Mouse (Mus musculus) midbrain, embryonic 14.5 days (tissue): ENCODE data around the gene Tanc1. TPM values are rescaled to one million over a fixed set of nuclear protein-coding genes. Genes with fewer than 3 reads are reported as not detected.

Source experiments
- ATAC-seq: fragments of 200-750 bp; cut with Nextera tagmentation; 2 replicates; pipeline ENCODE4 v1.8.0; 2017; ENCODE audit warnings: moderate number of reproducible peaks, moderate library complexity; ENCODE audit not compliant: low FRiP score, low TSS enrichment
- DNase-seq: peaks from one replicate; pipeline ENCODE4 v3.0.0-alpha.2; 2015
- H3K27ac ChIP-seq: fragments of 300-500 bp; sonication (generic); replicated peaks from 2 replicates; pipeline ENCODE4 v1.5.1; 2014; ENCODE audit warnings: mild to moderate bottlenecking, low read depth, low read length, moderate library complexity
- H3K27me3 ChIP-seq: fragments of 300-500 bp; sonication (generic); 2 replicates; pipeline ENCODE4 v1.6.1; 2014; ENCODE audit warnings: low read length, control low read depth, mixed read lengths; ENCODE audit not compliant: control insufficient read depth, insufficient read depth
- H3K36me3 ChIP-seq: fragments of 300-500 bp; sonication (generic); 2 replicates; pipeline ENCODE4 v1.6.1; 2014; ENCODE audit warnings: low read length, control low read depth; ENCODE audit not compliant: control insufficient read depth, insufficient read depth
- H3K4me1 ChIP-seq: fragments of 300-500 bp; sonication (generic); 2 replicates; pipeline ENCODE4 v1.6.1; 2014; ENCODE audit warnings: mild to moderate bottlenecking, antibody characterized with exemption, low read length, control low read depth; ENCODE audit not compliant: control insufficient read depth, insufficient read depth
- H3K4me2 ChIP-seq: fragments of 300-500 bp; sonication (generic); 2 replicates; pipeline ENCODE4 v1.6.1; 2014; ENCODE audit warnings: mild to moderate bottlenecking, low read length, moderate library complexity
- H3K4me3 ChIP-seq: fragments of 300-500 bp; sonication (generic); replicated peaks from 2 replicates; pipeline ENCODE4 v1.5.1; 2014; ENCODE audit warnings: low read depth, low read length
- H3K9ac ChIP-seq: fragments of 300-500 bp; sonication (generic); replicated peaks from 2 replicates; pipeline ENCODE4 v1.6.1; 2014; ENCODE audit warnings: mild to moderate bottlenecking, low read length, moderate library complexity
- H3K9me3 ChIP-seq: fragments of 300-500 bp; sonication (generic); 2 replicates; pipeline ENCODE4 v1.6.1; 2016; ENCODE audit warnings: low read length, control low read depth, mixed read lengths; ENCODE audit not compliant: control insufficient read depth
- WGBS: fragments of 180-500 bp; shearing (Covaris S2); extraction: QIAGEN DNeasy Blood & Tissue Kit; methylation state at CpG from one replicate; pipeline ENCODE4 v1.1.7; 2014; 5-methylcytosine and 5-hydroxymethylcytosine counted together
- polyA plus RNA-seq: library from polyadenylated mRNA; unstranded; fragments of >200 nt; fragmentation: Nextera tagmentation; extraction: Ambion mirVana; gene quantifications from 2 replicates; pipeline ENCODE4 v1.2.1, GENCODE M21; 2014

Tanc1 gene
- polyA plus RNA-seq, 1 experiment from 2014 or later: 5.5 TPM

- no peak overlapping the region for H3K27ac ChIP-seq
- H3K4me1 ChIP-seq: no peaks in the 10 kb centered on the region
- no peaks in the 10 kb centered on the region for H3K27me3 ChIP-seq
- 78% methylated on average over 13 of the region's 13 CpGs for WGBS
- no peaks in the 10 kb centered on the region for H3K9me3 ChIP-seq
- H3K36me3 ChIP-seq: no peaks in the 10 kb centered on the region
- no peak overlapping the region for H3K4me3 ChIP-seq
- H3K4me2 ChIP-seq: no peak overlapping the region
- no peak for ATAC-seq
- H3K9ac ChIP-seq: no peak overlapping the region
- no peak for DNase-seq
Measured at GRCm38 (mm10) chr2:59707922-59708706, 96.3 kb downstream of the Tanc1 start.

GRCm38 (mm10) chr2:59710771-59711170 is 98.9 kb downstream of the Tanc1 start:
- no peak for DNase-seq
- Histone ChIP-seq H3K9me3 (no peaks in the 10 kb centered on the region), H3K27ac (no peak overlapping the region), H3K4me1 (no peaks in the 10 kb centered on the region), H3K4me3 (no peak overlapping the region), H3K9ac (no peak overlapping the region), H3K27me3 (no peaks in the 10 kb centered on the region), H3K36me3 (no peaks in the 10 kb centered on the region), H3K4me2 (no peak overlapping the region)
- no peak for ATAC-seq
- 92% methylated on average over 6 of the region's 6 CpGs for WGBS

- H3K4me1 ChIP-seq: no peaks in the 10 kb centered on the region
- no peak overlapping the region for H3K9ac ChIP-seq
- H3K36me3 ChIP-seq: no peaks in the 10 kb centered on the region
- DNase-seq (no peak), ATAC-seq (no peak)
- H3K9me3 ChIP-seq: no peaks in the 10 kb centered on the region
- no peak overlapping the region for H3K4me2 ChIP-seq
- WGBS: 88% methylated on average over 8 of the region's 8 CpGs
- no peak overlapping the region for H3K27ac ChIP-seq
- H3K27me3 ChIP-seq: no peaks in the 10 kb centered on the region
- no peak overlapping the region for H3K4me3 ChIP-seq
Measured at GRCm38 (mm10) chr2:59711992-59712391, 100.2 kb downstream of the Tanc1 start.

GRCm38 (mm10) chr2:59712484-59712883 is 100.6 kb downstream of the Tanc1 start:
- Histone ChIP-seq H3K9me3 (no peaks in the 10 kb centered on the region), H3K9ac (no peak overlapping the region), H3K4me2 (no peak overlapping the region), H3K4me1 (no peaks in the 10 kb centered on the region), H3K4me3 (no peak overlapping the region), H3K27ac (no peak overlapping the region), H3K27me3 (no peaks in the 10 kb centered on the region), H3K36me3 (no peaks in the 10 kb centered on the region)
- DNase-seq (no peak), ATAC-seq (no peak)
- 88% methylated on average over 9 of the region's 9 CpGs for WGBS

- Histone ChIP-seq H3K36me3 (no peaks in the 10 kb centered on the region), H3K4me2 (no peak overlapping the region), H3K4me3 (no peak overlapping the region), H3K27ac (no peak overlapping the region), H3K9me3 (no peaks in the 10 kb centered on the region), H3K9ac (no peak overlapping the region), H3K4me1 (0 out of 2 replicates have a peak, but pooled peaks cover 5% of the 10 kb centered on the region), H3K27me3 (no peaks in the 10 kb centered on the region)
- no peak for ATAC-seq
- no peak for DNase-seq
- WGBS: 91% methylated on average over 9 of the region's 9 CpGs
Measured at GRCm38 (mm10) chr2:59713626-59714556, 102.0 kb downstream of the Tanc1 start.

GRCm38 (mm10) chr2:59714992-59715391 is 103.2 kb downstream of the Tanc1 start:
- Histone ChIP-seq H3K4me1 (0 out of 2 replicates have a peak, but pooled peaks cover 6% of the 10 kb centered on the region), H3K27me3 (no peaks in the 10 kb centered on the region), H3K27ac (no peak overlapping the region), H3K36me3 (no peaks in the 10 kb centered on the region), H3K4me2 (no peak overlapping the region), H3K9ac (no peak overlapping the region), H3K9me3 (no peaks in the 10 kb centered on the region), H3K4me3 (no peak overlapping the region)
- DNase-seq: no peak
- WGBS: 90% methylated on average over 2 of the region's 2 CpGs
- no peak for ATAC-seq

- Histone ChIP-seq H3K36me3 (no peaks in the 10 kb centered on the region), H3K9ac (no peak overlapping the region), H3K27me3 (no peaks in the 10 kb centered on the region), H3K27ac (no peak overlapping the region), H3K9me3 (no peaks in the 10 kb centered on the region), H3K4me2 (no peak overlapping the region), H3K4me1 (0 out of 2 replicates have a peak, but pooled peaks cover 8% of the 10 kb centered on the region), H3K4me3 (no peak overlapping the region)
- no peak for DNase-seq
- no peak for ATAC-seq
- WGBS: 65% methylated on average over 3 of the region's 3 CpGs
Measured at GRCm38 (mm10) chr2:59716461-59716860, 104.6 kb downstream of the Tanc1 start.

GRCm38 (mm10) chr2:59717746-59718294 is 106.0 kb downstream of the Tanc1 start:
- Histone ChIP-seq H3K4me1 (0 out of 2 replicates have a peak, but pooled peaks cover 8% of the 10 kb centered on the region), H3K9ac (no peak overlapping the region), H3K4me2 (no peak overlapping the region), H3K27ac (no peak overlapping the region), H3K36me3 (no peaks in the 10 kb centered on the region), H3K9me3 (no peaks in the 10 kb centered on the region), H3K27me3 (no peaks in the 10 kb centered on the region), H3K4me3 (no peak overlapping the region)
- 77% methylated on average over 3 of the region's 3 CpGs for WGBS
- ATAC-seq: no peak
- no peak for DNase-seq
